In the genomic region with DNA sequence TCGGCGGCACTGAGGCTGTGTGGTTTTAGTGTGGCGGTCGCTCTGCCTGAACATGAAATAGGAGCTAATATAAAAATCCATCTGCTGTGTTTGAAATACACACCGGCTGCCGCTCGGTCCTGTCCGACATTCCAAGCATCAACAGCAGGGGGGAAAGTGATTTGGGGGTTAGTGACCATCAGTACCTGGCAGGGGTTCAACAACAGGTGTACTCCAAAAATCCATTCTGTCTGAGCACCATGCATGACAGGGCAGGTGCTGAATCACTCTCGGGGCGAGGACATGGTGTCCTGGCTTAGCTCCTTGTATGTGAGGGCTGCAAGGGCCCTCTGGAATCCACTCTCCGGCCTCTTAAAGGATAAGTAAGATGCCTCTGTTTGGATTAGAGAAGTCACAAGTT, we compare ENCODE assay signal across 9 mouse cellular contexts. TPM values are rescaled to one million over a fixed set of nuclear protein-coding genes. Genes with fewer than 3 reads are reported as not detected.
DNase-seq lines count a peak whose midpoint lies in the region; ATAC-seq and TF ChIP-seq lines count a peak whose summit lies in the region.
"Had no signal": no experiment of that assay in that cellular context is flagged by ENCODE, and none has a peak within 500 bp of the region (broad histone marks: within the 10 kb centered on the region; RNA-seq: fewer than 3 reads in every experiment).

No protein-coding gene starts in this region.

- peaks cover 4% of the 10 kb centered on the region; the same call in 1 of the 2 replicates for H3K27me3 ChIP-seq in heart, embryonic 16.5 days (ENCODE audit: control insufficient read depth, insufficient read depth, low read length)
- peaks cover 20% of the 10 kb centered on the region; the same call in 1 of the 2 replicates for H3K27me3 ChIP-seq in embryonic facial prominence, embryonic 12.5 days
- peaks cover 66% of the 10 kb centered on the region for H3K27me3 ChIP-seq in limb, embryonic 12.5 days
- no peaks in the 10 kb centered on the region for H3K27me3 ChIP-seq in midbrain, postnatal 0 days (ENCODE audit: insufficient read depth, low read length)

- peak overlapping the region; percentile 62 for H3K4me2 ChIP-seq in heart, embryonic 16.5 days (ENCODE audit: low read depth, low read length)
- H3K4me2 ChIP-seq in embryonic facial prominence, embryonic 12.5 days (replicated peaks): peak overlapping the region; percentile 50
- H3K4me2 ChIP-seq in limb, embryonic 12.5 days: peak overlapping the region; percentile 51
- peak overlapping the region; percentile 36 for H3K4me2 ChIP-seq in midbrain, postnatal 0 days (ENCODE audit: low read depth, low read length, poor library complexity, severe bottlenecking)

- no peaks in the 10 kb centered on the region for H3K9me3 ChIP-seq in heart, embryonic 16.5 days (replicated peaks; ENCODE audit: control insufficient read depth, low read length)
- H3K9me3 ChIP-seq in embryonic facial prominence, embryonic 12.5 days: no peaks in the 10 kb centered on the region
- no peaks in the 10 kb centered on the region for H3K9me3 ChIP-seq in limb, embryonic 12.5 days
- H3K9me3 ChIP-seq in midbrain, postnatal 0 days (ENCODE audit: low read length): no peaks in the 10 kb centered on the region
- H3K9me3 ChIP-seq: G1E had no signal

- H3K4me3 ChIP-seq in heart, embryonic 16.5 days (ENCODE audit: low read length): peak overlapping the region; percentile 38
- peak overlapping the region; percentile 22 for H3K4me3 ChIP-seq in embryonic facial prominence, embryonic 12.5 days
- peak overlapping the region; percentile 26 for H3K4me3 ChIP-seq in limb, embryonic 12.5 days (replicated peaks)
- peak overlapping the region; percentile 15 for H3K4me3 ChIP-seq in midbrain, postnatal 0 days (ENCODE audit: low read depth, low read length)

- H3K4me1 ChIP-seq in heart, embryonic 16.5 days (ENCODE audit: control insufficient read depth, insufficient read depth, low read length): peaks cover 3% of the 10 kb centered on the region
- H3K4me1 ChIP-seq in embryonic facial prominence, embryonic 12.5 days: peaks cover 4% of the 10 kb centered on the region; the same call in 1 of the 2 replicates
- peaks cover 10% of the 10 kb centered on the region; the same call in 1 of the 2 replicates for H3K4me1 ChIP-seq in limb, embryonic 12.5 days (replicated peaks)
- no peaks in the 10 kb centered on the region for H3K4me1 ChIP-seq in midbrain, postnatal 0 days (ENCODE audit: insufficient read depth, low read length)

- H3K9ac ChIP-seq in heart, embryonic 16.5 days (ENCODE audit: low read length): peak overlapping the region; percentile 27
- no peak overlapping the region for H3K9ac ChIP-seq in embryonic facial prominence, embryonic 12.5 days
- H3K9ac ChIP-seq in limb, embryonic 12.5 days (replicated peaks): no peak overlapping the region
- H3K9ac ChIP-seq in midbrain, postnatal 0 days (replicated peaks; ENCODE audit: low read length, poor library complexity, severe bottlenecking): no peak overlapping the region

- WGBS in heart, embryonic 16.5 days: 14% methylated on average over 11 of the region's 11 CpGs
- WGBS in embryonic facial prominence, embryonic 12.5 days: 21% methylated on average over 11 of the region's 11 CpGs
- WGBS in limb, embryonic 12.5 days: 15% methylated on average over 11 of the region's 11 CpGs
- WGBS in midbrain, postnatal 0 days: 15% methylated on average over 11 of the region's 11 CpGs

- H3K36me3 ChIP-seq in heart, embryonic 16.5 days (ENCODE audit: control insufficient read depth, insufficient read depth): no peaks in the 10 kb centered on the region
- no peaks in the 10 kb centered on the region for H3K36me3 ChIP-seq in embryonic facial prominence, embryonic 12.5 days
- no peaks in the 10 kb centered on the region for H3K36me3 ChIP-seq in limb, embryonic 12.5 days
- no peaks in the 10 kb centered on the region for H3K36me3 ChIP-seq in midbrain, postnatal 0 days (ENCODE audit: insufficient read depth, low read length)
- H3K36me3 ChIP-seq: G1E had no signal

- TF ChIP-seq CTCF in midbrain, postnatal 0 days (IDR thresholded peaks at IDR 0.05): no peak

- DNase-seq in heart, adult 9 months (ENCODE audit: low spot score in 2 of 2): no peak
- DNase-seq in midbrain, postnatal 0 days (ENCODE audit: low spot score): no peak
- DNase-seq in natural killer cell, adult 2 months (ENCODE audit: low spot score in 2 of 2): no peak
- no peak for DNase-seq in thymus, postnatal 14 days
- no peak for DNase-seq in adrenal gland, adult 18-20 months (ENCODE audit: low spot score in 2 of 2)

- H3K27ac ChIP-seq in heart, embryonic 16.5 days (ENCODE audit: low read length): no peak overlapping the region
- no peak overlapping the region for H3K27ac ChIP-seq in embryonic facial prominence, embryonic 12.5 days
- H3K27ac ChIP-seq in limb, embryonic 12.5 days: no peak overlapping the region
- H3K27ac ChIP-seq in midbrain, postnatal 0 days (ENCODE audit: low read depth, low read length): no peak overlapping the region

- no peak for ATAC-seq in heart, embryonic 16.5 days (replicated peaks; ENCODE audit: extremely low read depth, insufficient read depth, low FRiP score)
- ATAC-seq in embryonic facial prominence, embryonic 12.5 days (ENCODE audit: insufficient number of reproducible peaks, insufficient read depth, low FRiP score, low TSS enrichment): no peak
- ATAC-seq in limb, embryonic 12.5 days (ENCODE audit: insufficient number of reproducible peaks, insufficient read depth, low FRiP score, low TSS enrichment, low read depth): no peak
- ATAC-seq in midbrain, postnatal 0 days (ENCODE audit: low FRiP score): no peak

RNA-seq across cellular contexts. Expression of a gene that starts 41.0 kb away (rescaled TPM):
- polyA plus RNA-seq in heart, embryonic 16.5 days (2015; fragmentation: Nextera tagmentation; extraction: Ambion mirVana): 11.9 and 14.0 TPM in 2 replicates
- 27.6 and 28.5 TPM in 2 replicates for polyA plus RNA-seq in embryonic facial prominence, embryonic 12.5 days (2016; fragmentation: Nextera tagmentation; extraction: Ambion mirVana)
- 21.1 and 21.2 TPM in 2 replicates for polyA plus RNA-seq in limb, embryonic 12.5 days (2016; fragmentation: Nextera tagmentation; extraction: Ambion mirVana)
- total RNA-seq in midbrain, postnatal 0 days (2014; rRNA removed): 61.6 and 61.9 TPM in 2 replicates
- 36.6 and 38.9 TPM in 2 replicates for polyA plus RNA-seq in midbrain, postnatal 0 days (2015; fragmentation: Nextera tagmentation; extraction: Ambion mirVana)
- 10 to 100 TPM; 29.2 to 33.6 TPM for total RNA-seq in adrenal gland, adult 18-20 months (2021)

RNA-seq across cellular contexts. Expression of a gene that starts 52.6 kb away (rescaled TPM):
- polyA plus RNA-seq in heart, embryonic 16.5 days (2015; fragmentation: Nextera tagmentation; extraction: Ambion mirVana): 45.3 and 49.9 TPM in 2 replicates
- 160 and 169 TPM in 2 replicates for polyA plus RNA-seq in embryonic facial prominence, embryonic 12.5 days (2016; fragmentation: Nextera tagmentation; extraction: Ambion mirVana)
- polyA plus RNA-seq in limb, embryonic 12.5 days (2016; fragmentation: Nextera tagmentation; extraction: Ambion mirVana): 184 and 189 TPM in 2 replicates
- 29.0 and 38.1 TPM in 2 replicates for total RNA-seq in midbrain, postnatal 0 days (2014; rRNA removed)
- 47.6 and 53.2 TPM in 2 replicates for polyA plus RNA-seq in midbrain, postnatal 0 days (2015; fragmentation: Nextera tagmentation; extraction: Ambion mirVana)
- 10 to 100 TPM; 56.6 to 83.6 TPM for total RNA-seq in adrenal gland, adult 18-20 months (2021)
